Mouse (Mus musculus): ENCODE measurements at regions not wholly inside any gene's neighbourhood (a gene's known extent, or its start where the extent isn't known, plus 50 kb on each side); places are given as distances from the start of the nearest gene placed in this dataset.
"Not testable (repeated sequence)": the region's sequence is repeated elsewhere in the genome, so short reads cannot be mapped to it uniquely, and the experiment has no call there.

DNA sequence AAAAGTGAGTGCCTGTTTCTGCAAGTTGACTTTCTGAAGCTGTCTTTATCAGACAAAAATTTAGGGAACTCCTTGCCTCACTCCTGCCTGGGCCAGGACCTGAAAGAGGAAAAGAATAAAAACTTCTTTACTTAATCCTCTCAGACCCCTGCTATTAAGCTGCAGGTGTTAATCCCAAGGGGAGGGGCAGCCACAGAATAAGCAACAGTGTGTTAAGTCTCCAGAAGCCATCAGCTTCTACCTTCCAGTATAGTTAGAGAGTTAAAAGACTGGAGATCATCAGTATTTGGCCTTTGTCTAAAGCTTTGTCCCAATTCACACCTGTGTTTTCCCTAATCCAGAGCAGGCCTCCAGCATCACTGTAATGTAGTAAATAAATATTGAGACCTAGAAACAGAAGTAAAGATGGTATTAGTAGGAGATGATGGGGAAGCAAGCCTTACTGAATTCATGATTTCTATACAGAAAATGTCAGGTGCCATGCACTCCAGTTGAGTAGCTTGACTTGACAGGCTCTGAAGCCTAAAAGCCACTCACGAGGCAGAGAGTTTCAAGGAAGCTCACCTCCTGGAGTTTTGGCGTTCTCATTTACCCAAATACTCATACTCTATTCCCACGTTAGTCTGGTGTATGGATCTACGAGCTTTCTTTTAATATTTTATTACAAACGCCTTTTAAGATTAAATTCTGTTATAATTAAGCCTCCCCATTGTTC, 308.1 kb upstream of the Dab2 start:
- Histone ChIP-seq H3K4me3 (no peak overlapping the region), H3K27ac (no peak overlapping the region)
- DNase-seq (ENCODE audit: low spot score in 2 of 2), result no peak
- TF ChIP-seq CTCF (conservative IDR thresholded peaks at IDR 0.05), result no peak

DNA sequence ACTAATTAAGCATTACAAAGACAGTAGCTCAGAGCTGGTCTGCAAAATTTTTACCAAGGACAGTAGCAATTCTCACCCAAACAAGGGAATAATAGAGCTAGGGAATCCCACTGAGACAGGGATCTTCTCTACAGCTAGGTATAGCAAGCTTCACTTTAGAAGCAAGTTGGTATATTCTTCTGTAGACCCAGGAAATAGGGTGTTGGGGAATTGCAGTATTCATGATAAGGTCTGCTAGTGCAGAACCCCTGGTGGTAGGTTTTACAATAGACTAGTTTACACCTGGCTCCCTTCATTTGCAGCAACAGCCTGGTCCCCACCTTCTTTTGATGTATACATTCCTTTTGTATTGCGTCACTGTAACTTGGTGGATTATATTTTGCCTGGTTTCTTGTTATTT, 307.4 kb upstream of the Dab2 start:
- not testable (repeated sequence) for DNase-seq (ENCODE audit: low spot score in 2 of 2)

DNA sequence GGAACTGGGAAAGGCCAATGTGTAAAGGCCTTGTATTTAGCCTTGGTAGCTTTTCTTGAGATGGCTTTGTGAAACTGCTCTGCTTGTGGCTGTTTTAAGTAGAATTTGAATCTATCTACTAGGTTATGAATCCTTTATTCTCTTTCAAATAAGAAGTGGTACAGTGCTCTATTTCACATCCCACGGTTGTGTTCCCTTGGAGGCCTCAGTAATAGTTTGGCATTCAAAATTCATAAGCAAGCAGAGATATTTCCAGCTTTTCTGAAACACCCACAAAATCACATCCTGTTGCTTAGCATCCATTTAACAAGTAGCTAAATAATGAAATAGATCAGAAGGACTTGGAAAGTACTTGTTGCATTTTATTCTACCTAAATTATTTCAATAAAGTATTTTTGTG, 298.8 kb upstream of the Dab2 start:
- Histone ChIP-seq H3K27ac (peak overlapping the region; percentile 74), H3K4me3 (no peak overlapping the region)
- TF ChIP-seq CTCF (conservative IDR thresholded peaks at IDR 0.05), result no peak
- DNase-seq (ENCODE audit: low spot score in 2 of 2), result peak in 1 of 2 experiments; percentile 28

More for the DNA sequence above, 307.4 kb upstream of the Dab2 start:
- H3K4me3 ChIP-seq, H3K27ac ChIP-seq: not testable (repeated sequence)

DNA sequence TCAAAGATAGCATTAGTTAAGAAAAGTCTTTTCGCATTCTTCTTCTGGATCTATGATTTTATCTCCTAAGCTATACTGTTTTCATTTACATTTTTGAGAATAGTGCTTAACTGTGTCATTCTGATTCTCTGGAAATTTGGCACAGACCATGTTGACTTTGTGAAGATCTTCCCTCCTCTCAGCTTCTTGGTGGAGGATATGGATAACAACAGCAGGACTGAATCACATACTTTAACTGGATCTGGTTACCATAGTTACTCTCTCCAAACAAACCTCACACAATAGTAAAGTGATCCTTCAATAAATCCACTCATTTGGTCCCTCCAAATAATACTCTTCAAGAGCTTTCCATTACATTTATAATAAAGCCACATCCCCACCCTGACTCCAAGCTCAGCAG, 298.2 kb upstream of the Dab2 start:
- 0 out of 2 replicates have a peak overlapping the region, but pooled peaks have one; percentile 33 for H3K27ac ChIP-seq
- H3K4me3 ChIP-seq, result no peak overlapping the region
- no peak for TF ChIP-seq CTCF (conservative IDR thresholded peaks at IDR 0.05)
- DNase-seq (ENCODE audit: low spot score in 2 of 2), result peak in 1 of 2 experiments; percentile 3

DNA sequence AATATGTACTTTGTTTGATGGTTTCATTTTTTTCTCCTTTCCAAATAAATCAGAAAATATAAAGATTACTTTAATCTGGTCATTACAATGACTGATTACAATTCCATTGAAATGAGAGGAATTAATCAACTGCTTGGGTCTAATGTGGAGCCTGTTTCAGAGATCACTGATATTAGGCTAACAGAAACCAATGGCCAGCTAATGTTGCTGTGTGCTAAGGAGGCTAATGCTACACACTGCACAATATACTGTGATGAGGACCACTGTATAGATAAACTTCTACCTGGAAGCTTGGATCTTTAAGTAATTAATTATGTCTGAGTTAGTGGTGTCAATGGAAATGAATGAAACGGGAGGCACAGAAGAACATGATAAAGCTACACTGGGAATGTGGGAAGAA, 284.6 kb upstream of the Dab2 start:
- no peak for DNase-seq (ENCODE audit: low spot score in 2 of 2)
- no peak overlapping the region for H3K4me3 ChIP-seq
- TF ChIP-seq CTCF (conservative IDR thresholded peaks at IDR 0.05), result no peak
- H3K27ac ChIP-seq, result no peak overlapping the region

DNA sequence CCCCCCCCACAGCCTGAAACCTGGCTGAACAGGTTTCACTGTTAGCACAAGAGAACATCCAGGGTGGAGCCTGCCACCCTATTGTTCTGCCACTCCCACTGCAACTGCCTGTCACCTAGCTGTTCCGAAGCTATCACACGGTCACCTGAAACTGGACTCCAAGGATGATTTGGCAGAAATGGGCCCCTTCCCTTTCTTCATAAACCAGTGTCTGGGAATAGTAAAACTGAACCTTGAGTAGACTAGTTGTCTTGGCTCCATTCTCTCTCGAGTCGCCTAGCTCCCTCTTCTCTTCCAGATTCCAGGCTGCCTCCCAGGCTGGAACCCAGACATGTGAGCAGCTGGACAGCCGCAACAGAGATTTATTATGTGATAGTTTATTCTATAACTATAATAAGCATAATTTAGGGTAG, 282.9 kb upstream of the Dab2 start:
- DNase-seq (ENCODE audit: low spot score in 2 of 2), result no peak
- Histone ChIP-seq H3K4me3 (no peak overlapping the region), H3K27ac (no peak overlapping the region)
- no peak for TF ChIP-seq CTCF (conservative IDR thresholded peaks at IDR 0.05)

DNA sequence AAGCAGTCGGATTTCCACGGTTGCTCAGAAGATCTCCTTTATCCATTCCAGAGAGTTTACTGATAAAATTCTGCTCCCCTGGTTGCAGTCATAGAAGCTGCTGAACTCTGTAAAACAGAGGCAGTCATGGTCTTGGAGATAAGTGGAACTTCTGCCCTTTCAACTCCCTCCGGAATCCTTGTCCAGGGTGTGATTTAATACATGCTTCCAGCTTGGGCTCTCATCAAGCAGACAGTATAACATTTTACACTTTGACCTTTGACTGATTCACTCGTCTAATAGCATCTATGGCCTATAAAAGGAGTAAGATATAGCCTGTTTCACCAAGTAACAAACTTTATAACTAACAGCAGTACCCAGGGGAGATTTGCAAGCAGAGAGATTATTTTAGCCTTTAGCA, 274.0 kb upstream of the Dab2 start:
- no peak overlapping the region for H3K27ac ChIP-seq
- TF ChIP-seq CTCF (conservative IDR thresholded peaks at IDR 0.05), result no peak
- DNase-seq (ENCODE audit: low spot score in 2 of 2), result no peak
- H3K4me3 ChIP-seq, result no peak overlapping the region

DNA sequence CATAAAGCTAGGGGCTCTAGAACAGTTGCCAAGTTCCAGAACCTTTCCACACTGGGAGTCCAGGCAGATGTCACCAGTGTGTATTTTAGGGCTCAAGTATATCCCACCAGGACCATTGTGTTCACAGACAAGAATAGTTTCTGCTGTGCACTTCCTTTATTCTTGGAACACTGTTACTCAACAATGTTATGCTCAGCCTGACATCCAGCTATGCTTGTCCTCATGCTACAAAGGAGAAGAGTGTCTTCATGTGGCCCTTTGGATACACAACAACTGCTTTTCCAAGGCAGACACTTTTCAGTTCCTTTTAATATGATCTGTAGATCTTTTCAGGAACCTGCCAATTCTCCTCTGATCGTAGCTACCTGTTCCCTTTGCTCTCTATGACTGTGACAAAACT, 270.4 kb upstream of the Dab2 start:
- Histone ChIP-seq H3K4me3 (no peak overlapping the region), H3K27ac (no peak overlapping the region)
- no peak for DNase-seq (ENCODE audit: low spot score in 2 of 2)
- no peak for TF ChIP-seq CTCF (conservative IDR thresholded peaks at IDR 0.05)

DNA sequence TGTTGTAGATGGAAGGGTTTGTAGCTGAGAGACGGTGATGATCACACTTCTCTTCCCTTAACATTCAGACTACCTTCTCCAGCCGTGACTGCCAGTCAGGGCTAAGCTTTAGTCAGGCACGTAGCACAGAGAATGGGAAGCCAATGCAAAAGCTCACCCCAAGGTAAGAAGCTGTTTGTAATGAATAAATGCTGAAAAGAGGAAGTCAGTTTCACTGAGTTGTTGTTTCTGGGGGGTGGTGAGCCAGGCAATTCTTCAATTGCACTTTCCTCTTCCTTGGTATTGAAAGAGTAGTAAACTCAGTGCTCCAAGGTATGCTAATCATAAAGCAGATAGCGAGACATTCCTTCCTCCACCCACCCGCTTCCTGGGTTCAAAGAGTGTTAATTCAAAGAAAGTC, 269.2 kb upstream of the Dab2 start:
- Histone ChIP-seq H3K4me3 (no peak overlapping the region), H3K27ac (no peak overlapping the region)
- DNase-seq (ENCODE audit: low spot score in 2 of 2), result no peak
- TF ChIP-seq CTCF (conservative IDR thresholded peaks at IDR 0.05), result no peak

DNA sequence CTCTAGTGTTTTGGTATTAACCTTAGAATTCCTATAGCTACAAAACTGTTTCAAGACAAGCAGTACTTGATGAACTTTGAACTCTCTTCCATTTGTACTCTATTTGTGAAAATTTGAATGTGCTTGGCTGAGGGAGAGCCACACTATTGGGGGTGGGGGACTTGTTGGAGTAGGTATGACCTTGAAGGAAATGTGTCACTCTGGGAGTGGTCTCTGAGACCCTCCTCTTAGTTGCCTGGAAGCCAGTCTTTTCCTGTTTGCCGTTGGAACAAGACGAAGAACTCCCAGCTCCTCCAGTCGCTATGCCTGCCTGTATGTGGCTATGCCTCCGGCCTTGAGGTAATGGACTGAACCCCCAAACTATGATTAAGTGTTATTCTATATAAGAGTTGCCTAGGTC, 265.4 kb upstream of the Dab2 start:
- DNase-seq (ENCODE audit: low spot score in 2 of 2), result no peak
- Histone ChIP-seq H3K4me3 (no peak overlapping the region), H3K27ac (no peak overlapping the region)
- no peak for TF ChIP-seq CTCF (conservative IDR thresholded peaks at IDR 0.05)

DNA sequence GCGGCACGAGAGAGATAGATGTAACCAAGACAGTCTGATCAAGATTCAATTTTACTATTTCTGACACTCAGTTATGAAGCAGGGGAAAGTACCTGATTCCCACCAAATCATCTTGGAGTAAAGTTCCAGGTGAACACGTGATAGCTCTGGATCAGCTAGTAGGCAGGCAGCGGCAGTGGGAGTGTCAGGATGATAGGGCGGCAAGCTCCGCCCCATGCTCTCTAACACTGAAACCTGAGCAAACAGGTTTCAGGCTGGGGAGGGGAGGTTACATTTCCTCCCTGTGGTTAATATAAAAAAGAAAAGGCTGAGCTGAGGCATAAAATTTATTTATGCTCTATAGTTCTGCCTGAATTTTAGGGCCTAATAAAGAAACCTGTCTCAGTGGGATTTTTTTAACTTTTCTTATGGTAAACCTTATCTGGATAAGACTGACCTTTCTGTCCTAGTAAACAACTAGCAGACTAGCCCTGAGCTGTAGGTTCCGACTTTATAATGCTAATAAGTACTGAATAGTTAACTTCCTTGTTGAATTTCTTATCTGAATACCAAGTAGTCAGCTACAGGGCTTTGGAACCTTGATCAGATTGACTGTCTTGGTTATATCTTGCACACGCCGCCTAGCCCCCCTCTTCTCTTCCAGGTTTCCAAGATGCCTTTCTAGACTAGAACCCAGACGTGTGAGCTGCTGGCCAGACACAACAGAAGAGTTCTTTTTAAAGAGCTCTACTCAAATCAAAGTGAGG, 254.9 kb upstream of the Dab2 start:
- TF ChIP-seq CTCF (conservative IDR thresholded peaks at IDR 0.05), result no peak
- Histone ChIP-seq H3K4me3 (no peak overlapping the region), H3K27ac (no peak overlapping the region)
- DNase-seq (ENCODE audit: low spot score in 2 of 2), result no peak

DNA sequence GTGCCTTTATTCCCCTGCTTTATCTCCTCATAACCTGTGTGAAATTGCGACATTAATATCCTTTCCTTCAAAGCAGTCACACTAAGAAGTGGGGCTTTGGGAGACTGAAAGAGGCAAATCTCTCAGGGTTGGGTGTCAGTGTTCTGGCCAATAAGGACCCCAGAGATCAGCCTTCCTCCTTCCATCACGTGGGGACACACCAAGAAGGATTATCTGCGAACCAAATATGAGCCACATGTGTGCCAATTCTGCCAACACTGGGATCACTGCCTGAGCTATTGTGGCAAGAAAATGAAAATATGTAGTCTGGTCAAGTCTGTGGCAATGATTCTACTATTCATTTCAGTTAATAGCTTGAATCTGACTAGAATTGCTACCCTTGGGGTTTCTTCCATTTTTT, 243.9 kb upstream of the Dab2 start:
- TF ChIP-seq CTCF (conservative IDR thresholded peaks at IDR 0.05), result no peak
- Histone ChIP-seq H3K27ac (no peak overlapping the region), H3K4me3 (no peak overlapping the region)
- no peak for DNase-seq (ENCODE audit: low spot score in 2 of 2)

DNA sequence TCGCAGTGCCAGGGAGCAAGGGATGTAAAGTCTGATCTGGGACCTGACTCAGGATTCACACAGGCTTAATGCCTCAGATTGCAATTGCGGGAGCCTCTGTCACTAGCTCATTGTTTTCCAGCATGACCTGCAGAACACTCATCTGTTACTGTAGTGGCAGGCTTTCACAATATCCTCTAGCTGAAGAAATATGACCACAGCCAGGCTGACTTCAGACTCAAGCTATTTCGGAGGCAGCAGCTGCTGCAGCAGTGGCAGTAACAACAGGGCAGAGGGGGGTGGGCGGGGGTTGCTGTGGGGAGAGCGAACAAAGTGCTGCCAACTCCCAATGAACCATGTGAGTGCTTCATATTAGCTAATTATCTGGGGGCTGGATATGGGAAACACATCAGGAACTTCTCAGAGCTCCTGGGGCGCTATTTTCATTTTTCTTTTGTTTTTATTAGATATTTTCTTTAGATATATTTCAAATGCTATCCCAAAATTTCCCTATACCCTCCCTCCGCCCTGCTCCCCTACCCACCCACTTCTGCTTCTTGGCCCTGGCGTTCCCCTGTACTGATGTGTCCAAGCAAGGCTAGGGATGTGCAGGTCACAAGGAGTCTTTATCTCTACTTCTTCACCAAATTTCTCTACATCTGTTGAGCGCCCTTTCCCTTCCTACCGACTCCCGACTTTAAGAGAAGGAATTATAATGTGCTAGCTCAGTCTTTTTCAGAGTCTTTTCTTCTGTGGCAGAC, 242.5 kb upstream of the Dab2 start:
- no peak for DNase-seq (ENCODE audit: low spot score in 2 of 2)
- no peak for TF ChIP-seq CTCF (conservative IDR thresholded peaks at IDR 0.05)
- H3K27ac ChIP-seq, result no peak overlapping the region
- H3K4me3 ChIP-seq, result no peak overlapping the region

Data from layer of hippocampus, adult 2 months (tissue).